Mouse (Mus musculus) liver, embryonic 15.5 days (tissue): ENCODE results near the gene Ube2v1. TPM values are rescaled to one million over a fixed set of nuclear protein-coding genes. Genes with fewer than 3 reads are reported as not detected.
"Not testable (repeated sequence)": the region's sequence is repeated elsewhere in the genome, so short reads cannot be mapped to it uniquely, and the experiment has no call there.

Source experiments
- ATAC-seq: fragments of 200-750 bp; cut with Nextera tagmentation; 2 replicates; pipeline ENCODE4 v1.8.0; 2017; ENCODE audit warnings: moderate number of reproducible peaks, mild to moderate bottlenecking, moderate library complexity; ENCODE audit not compliant: insufficient read depth
- H3K27ac ChIP-seq: fragments of 300-500 bp; sonication (generic); replicated peaks from 2 replicates; pipeline ENCODE4 v1.5.1; 2015; ENCODE audit warnings: mild to moderate bottlenecking, inconsistent platforms
- H3K27me3 ChIP-seq: fragments of 300-500 bp; sonication (generic); 2 replicates; pipeline ENCODE4 v1.6.1; 2015; ENCODE audit warnings: mild to moderate bottlenecking, inconsistent platforms
- H3K36me3 ChIP-seq: fragments of 300-500 bp; sonication (generic); replicated peaks from 2 replicates; pipeline ENCODE4 v1.6.1; 2015; ENCODE audit warnings: moderate library complexity, mild to moderate bottlenecking, inconsistent platforms
- H3K4me1 ChIP-seq: fragments of 300-500 bp; sonication (generic); replicated peaks from 2 replicates; pipeline ENCODE4 v1.6.1; 2015; ENCODE audit warnings: inconsistent platforms
- H3K4me2 ChIP-seq: fragments of 300-500 bp; sonication (generic); 2 replicates; pipeline ENCODE4 v1.6.1; 2015; ENCODE audit warnings: moderate library complexity, mild to moderate bottlenecking, inconsistent platforms
- H3K4me3 ChIP-seq: fragments of 300-500 bp; sonication (generic); replicated peaks from 2 replicates; pipeline ENCODE4 v1.5.1; 2015; ENCODE audit warnings: mild to moderate bottlenecking, inconsistent platforms
- H3K9ac ChIP-seq: fragments of 300-500 bp; sonication (generic); 2 replicates; pipeline ENCODE4 v1.6.1; 2015; ENCODE audit warnings: moderate library complexity, mild to moderate bottlenecking, inconsistent platforms
- H3K9me3 ChIP-seq: fragments of 300-500 bp; sonication (generic); replicated peaks from 2 replicates; pipeline ENCODE4 v1.6.1; 2016; ENCODE audit warnings: inconsistent platforms
- WGBS: fragments of 180-500 bp; shearing (Covaris S2); methylation state at CpG from one replicate; pipeline ENCODE4 v1.1.7; 2015; ENCODE audit warnings: mixed read lengths; ENCODE audit not compliant: insufficient replicate concordance; 5-methylcytosine and 5-hydroxymethylcytosine counted together
- polyA plus RNA-seq: library from polyadenylated mRNA; unstranded; fragments of >200 nt; fragmentation: Nextera tagmentation; extraction: Ambion mirVana; gene quantifications from 2 replicates; pipeline ENCODE4 v1.2.1, GENCODE M21; 2015

Ube2v1 gene
- polyA plus RNA-seq, 1 experiment from 2014 or later, result 187 TPM

- no peak overlapping the region for H3K4me2 ChIP-seq
- no peak for ATAC-seq
- no peaks in the 10 kb centered on the region for H3K27me3 ChIP-seq
- H3K4me3 ChIP-seq, result no peak overlapping the region
- H3K36me3 ChIP-seq, result peaks cover 77% of the 10 kb centered on the region
- H3K9me3 ChIP-seq, result no peaks in the 10 kb centered on the region
- H3K9ac ChIP-seq, result no peak overlapping the region
- peak overlapping the region; percentile 74 for H3K27ac ChIP-seq
- H3K4me1 ChIP-seq, result peaks cover 71% of the 10 kb centered on the region
- WGBS, result 73% methylated on average over 9 of the region's 9 CpGs
These were observed 10.4 kb downstream of the Ube2v1 start for GRCm38 (mm10) chr2:167621255-167622087.

DNA sequence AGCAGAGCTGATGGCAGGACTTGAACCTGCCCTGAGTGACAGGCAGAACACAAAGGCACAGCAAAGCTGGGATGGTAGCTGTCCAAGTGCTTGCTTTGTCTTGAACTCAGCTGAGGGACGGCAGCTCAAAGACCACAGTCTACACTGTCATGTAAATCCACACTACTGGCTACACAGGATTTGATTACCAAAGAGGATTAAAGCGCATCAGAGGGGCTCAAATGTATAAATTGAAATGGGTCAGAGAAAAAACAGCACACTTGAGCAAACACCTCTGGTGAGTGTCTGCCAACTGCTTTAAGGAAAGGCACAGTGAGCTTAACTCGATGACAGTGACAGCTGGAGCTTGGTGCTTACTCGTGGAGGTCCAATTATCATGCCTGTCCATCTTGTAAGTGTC, 14.4 kb downstream of the Ube2v1 start:
- H3K27ac ChIP-seq, result no peak overlapping the region
- H3K4me1 ChIP-seq, result peaks cover 44% of the 10 kb centered on the region
- ATAC-seq, result no peak
- H3K4me2 ChIP-seq, result no peak overlapping the region
- peaks cover 5% of the 10 kb centered on the region; the same call in 1 of the 2 replicates for H3K9me3 ChIP-seq
- 73% methylated on average over 4 of the region's 4 CpGs for WGBS
- no peak overlapping the region for H3K9ac ChIP-seq
- H3K36me3 ChIP-seq, result peaks cover 88% of the 10 kb centered on the region
- H3K27me3 ChIP-seq, result no peaks in the 10 kb centered on the region
- H3K4me3 ChIP-seq, result no peak overlapping the region

GRCm38 (mm10) chr2:167617034-167617433, 14.9 kb downstream of the Ube2v1 start:
- Histone ChIP-seq H3K4me1 (peaks cover 44% of the 10 kb centered on the region), H3K9ac (no peak overlapping the region), H3K27ac (no peak overlapping the region), H3K9me3 (peaks cover 5% of the 10 kb centered on the region; the same call in 1 of the 2 replicates), H3K4me2 (no peak overlapping the region), H3K27me3 (no peaks in the 10 kb centered on the region), H3K36me3 (peaks cover 88% of the 10 kb centered on the region), H3K4me3 (no peak overlapping the region)
- WGBS, result 90% methylated on average over 3 of the region's 3 CpGs
- ATAC-seq, result no peak

- not testable (repeated sequence) for H3K9ac ChIP-seq, H3K4me3 ChIP-seq, H3K27me3 ChIP-seq, H3K9me3 ChIP-seq, H3K27ac ChIP-seq, ATAC-seq, H3K4me2 ChIP-seq
- Histone ChIP-seq H3K36me3 (peaks cover 94% of the 10 kb centered on the region), H3K4me1 (peaks cover 31% of the 10 kb centered on the region)
- 90% methylated on average over 7 of the region's 7 CpGs for WGBS
These were observed 18.6 kb downstream of the Ube2v1 start for GRCm38 (mm10) chr2:167613335-167613734.

DNA sequence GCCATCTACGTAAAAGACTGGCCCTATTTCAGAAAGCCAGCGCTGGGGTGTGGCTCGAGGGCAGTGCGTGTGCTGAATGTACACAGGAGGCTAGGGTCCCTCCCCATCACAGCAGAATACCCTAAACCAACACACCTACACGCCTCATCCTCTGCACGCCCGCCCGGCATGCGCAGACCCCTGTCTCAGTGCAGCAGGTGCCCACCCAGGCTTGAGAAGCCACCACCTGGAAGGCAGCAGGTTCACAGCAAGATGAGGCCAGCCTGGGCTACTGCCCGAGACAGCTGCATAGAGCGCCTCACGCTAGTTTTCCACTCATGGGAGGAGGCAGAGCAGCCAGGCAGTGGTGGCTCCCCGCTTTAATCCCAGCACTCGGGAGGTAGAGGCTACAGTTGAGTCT, 19.8 kb downstream of the Ube2v1 start:
- Histone ChIP-seq H3K27ac (no peak overlapping the region), H3K4me1 (peaks cover 26% of the 10 kb centered on the region), H3K27me3 (no peaks in the 10 kb centered on the region), H3K9ac (no peak overlapping the region), H3K4me2 (no peak overlapping the region), H3K4me3 (no peak overlapping the region), H3K9me3 (peaks cover 5% of the 10 kb centered on the region; the same call in 1 of the 2 replicates), H3K36me3 (peaks cover 88% of the 10 kb centered on the region)
- ATAC-seq, result no peak
- 91% methylated on average over 14 of the region's 14 CpGs for WGBS

DNA sequence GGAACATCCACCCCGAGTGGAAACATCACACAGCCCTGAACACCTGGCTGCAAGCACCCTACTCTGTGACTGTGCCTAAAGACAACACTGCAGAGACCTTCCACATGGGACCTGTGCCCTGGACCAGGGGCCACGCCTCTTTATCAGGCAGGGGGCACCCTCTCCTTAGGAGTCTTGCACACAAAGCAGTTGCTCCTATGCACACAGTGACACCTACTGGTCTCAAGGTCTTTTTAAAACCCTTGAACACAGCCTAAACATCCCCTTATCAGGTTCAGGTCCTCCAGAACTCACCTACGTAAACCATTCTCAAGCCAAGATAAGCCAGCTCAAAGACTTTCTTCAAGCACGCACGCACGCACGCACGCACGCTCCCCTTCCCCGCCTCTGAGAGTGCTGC, 20.6 kb downstream of the Ube2v1 start:
- peak overlapping the region; percentile 55; the same call in 1 of the 2 replicates for H3K27ac ChIP-seq
- ATAC-seq, result peak; percentile 26; the same call in 1 of the 2 replicates
- no peak overlapping the region for H3K4me3 ChIP-seq
- H3K4me1 ChIP-seq, result peaks cover 26% of the 10 kb centered on the region
- no peak overlapping the region for H3K4me2 ChIP-seq
- peaks cover 5% of the 10 kb centered on the region; the same call in 1 of the 2 replicates for H3K9me3 ChIP-seq
- no peaks in the 10 kb centered on the region for H3K27me3 ChIP-seq
- H3K36me3 ChIP-seq, result peaks cover 88% of the 10 kb centered on the region
- no peak overlapping the region for H3K9ac ChIP-seq
- 61% methylated on average over 10 of the region's 10 CpGs for WGBS

DNA sequence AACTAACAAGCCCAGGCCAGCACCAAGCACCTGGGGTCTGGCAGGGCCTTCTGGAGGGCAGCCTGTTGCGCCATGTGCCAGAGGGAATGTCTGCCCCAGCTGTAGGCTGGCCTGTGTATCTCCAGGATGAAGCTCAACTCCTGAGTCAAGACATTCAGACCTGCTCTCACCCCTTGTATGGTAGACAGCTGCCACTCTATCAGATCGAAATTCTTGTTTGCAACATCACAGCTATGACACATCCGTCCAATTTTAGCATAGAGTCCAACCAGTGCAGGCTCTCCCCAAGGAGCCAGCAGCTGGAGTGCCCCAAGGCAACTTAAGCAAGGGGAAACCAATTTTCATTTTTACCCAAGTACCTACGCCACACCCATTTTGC, 25.2 kb downstream of the Ube2v1 start:
- H3K9ac ChIP-seq, result no peak overlapping the region
- no peak overlapping the region for H3K4me3 ChIP-seq
- no peak overlapping the region for H3K4me2 ChIP-seq
- peaks cover 19% of the 10 kb centered on the region for H3K4me1 ChIP-seq
- 83% methylated on average over 4 of the region's 4 CpGs for WGBS
- peaks cover 11% of the 10 kb centered on the region; the same call in 1 of the 2 replicates for H3K27me3 ChIP-seq
- ATAC-seq, result no peak
- peaks cover 48% of the 10 kb centered on the region for H3K36me3 ChIP-seq
- 0 out of 2 replicates have a peak overlapping the region, but pooled peaks have one; percentile 33 for H3K27ac ChIP-seq
- no peaks in the 10 kb centered on the region for H3K9me3 ChIP-seq

- H3K4me3 ChIP-seq, result no peak overlapping the region
- peak overlapping the region; percentile 33; the same call in 1 of the 2 replicates for H3K27ac ChIP-seq
- H3K27me3 ChIP-seq, result peaks cover 11% of the 10 kb centered on the region; the same call in 1 of the 2 replicates
- WGBS, result 74% methylated on average over 17 of the region's 17 CpGs
- no peak for ATAC-seq
- H3K36me3 ChIP-seq, result peaks cover 42% of the 10 kb centered on the region
- H3K4me2 ChIP-seq, result no peak overlapping the region
- H3K9me3 ChIP-seq, result no peaks in the 10 kb centered on the region
- H3K9ac ChIP-seq, result no peak overlapping the region
- H3K4me1 ChIP-seq, result peaks cover 13% of the 10 kb centered on the region
These were observed 25.8 kb downstream of the Ube2v1 start for GRCm38 (mm10) chr2:167605817-167606744.

- H3K4me1 ChIP-seq, result peaks cover 7% of the 10 kb centered on the region; the same call in 1 of the 2 replicates
- no peak overlapping the region for H3K4me2 ChIP-seq
- H3K9ac ChIP-seq, result no peak overlapping the region
- peak; percentile 62 for ATAC-seq
- no peaks in the 10 kb centered on the region for H3K9me3 ChIP-seq
- H3K27me3 ChIP-seq, result peaks cover 11% of the 10 kb centered on the region; the same call in 1 of the 2 replicates
- H3K36me3 ChIP-seq, result peaks cover 34% of the 10 kb centered on the region
- H3K27ac ChIP-seq, result no peak overlapping the region
- 32% methylated on average over 11 of the region's 11 CpGs for WGBS
- H3K4me3 ChIP-seq, result no peak overlapping the region
These were observed 26.6 kb downstream of the Ube2v1 start for GRCm38 (mm10) chr2:167605178-167605794.

DNA sequence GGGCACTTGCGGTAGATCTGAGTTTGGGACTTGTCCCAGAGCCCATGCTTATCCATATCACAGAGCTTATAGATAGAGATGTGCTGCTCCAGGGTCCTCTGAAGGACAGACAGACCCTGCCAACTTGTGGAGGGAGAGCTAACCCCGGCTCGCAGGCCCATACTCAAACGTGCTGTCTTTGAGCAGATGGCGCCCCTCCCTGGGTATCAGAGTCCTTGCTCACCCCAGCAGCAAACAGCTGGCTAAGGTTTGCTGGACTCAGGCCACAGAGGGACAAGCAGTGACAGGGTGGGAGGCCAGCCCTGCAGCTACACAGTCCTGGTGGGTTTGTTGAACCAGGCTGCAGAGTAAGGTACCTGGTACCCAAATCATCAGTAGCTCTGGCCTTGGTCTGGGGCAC, 28.9 kb downstream of the Ube2v1 start:
- Histone ChIP-seq H3K27ac (no peak overlapping the region), H3K4me2 (no peak overlapping the region), H3K4me3 (no peak overlapping the region), H3K9me3 (no peaks in the 10 kb centered on the region), H3K9ac (no peak overlapping the region), H3K27me3 (peaks cover 19% of the 10 kb centered on the region; the same call in 1 of the 2 replicates), H3K36me3 (peaks cover 20% of the 10 kb centered on the region), H3K4me1 (peaks cover 7% of the 10 kb centered on the region; the same call in 1 of the 2 replicates)
- ATAC-seq, result no peak
- 44% methylated on average over 5 of the region's 5 CpGs for WGBS
